Mouse (Mus musculus) stomach, embryonic 16.5 days (tissue): ENCODE data around the gene D8Ertd738e. TPM values are rescaled to one million over a fixed set of nuclear protein-coding genes. Genes with fewer than 3 reads are reported as not detected.

Experiments
- microRNA counts: library from miRNA; unstranded; fragments of <30 nt; microRNA quantifications from one replicate; lab custom pipeline; 2016
- microRNA-seq: library from miRNA; unstranded; fragments of <30 nt; microRNA quantifications from one replicate; pipeline ENCODE4, GENCODE M21; 2016
- polyA plus RNA-seq: library from polyadenylated mRNA; unstranded; fragments of >200 nt; fragmentation: Nextera tagmentation; extraction: Ambion mirVana; gene quantifications from 2 replicates; pipeline ENCODE4 v1.2.1, GENCODE M21; 2015

D8Ertd738e gene
- polyA plus RNA-seq, 1 experiment from 2014 or later, result 289 TPM

MicroRNAs within 50 kb of the gene (microRNA counts, 519-probe panel; counts per million panel counts)
- microRNA mmu-miR-23a (lab: Ali Mortazavi, UCI) (3,945 counts per million, percentile 91 among the panel's probes with 10 or more counts), microRNA mmu-miR-27a (lab: Ali Mortazavi, UCI) (4,028 counts per million, percentile 93 among the panel's probes with 10 or more counts)

Small RNA genes within 50 kb of the gene (microRNA-seq; reads per million reads assigned to microRNA genes)
- 28,188 reads per million, percentile 98 among the genes with 10 or more reads in this experiment for gene Mir23a
- not detected for gene Mir24-2
- gene Mir27a, result 770 reads per million, percentile 74 among the genes with 10 or more reads in this experiment
- gene Mir3074-2, result not detected

Other genes starting within 250 kb of the D8Ertd738e start
- gene 1700067K01Rik, start 248.2 kb downstream of the D8Ertd738e start, polyA plus RNA-seq, result 0.58 and 0.71 TPM in 2 replicates
- 0.50 and 0.80 TPM in 2 replicates for gene 2210011C24Rik, start 237.5 kb downstream of the D8Ertd738e start, polyA plus RNA-seq
- 4.1 and 4.9 TPM in 2 replicates for gene Palm3, start 228.2 kb downstream of the D8Ertd738e start, polyA plus RNA-seq
- 1.3 and 1.5 TPM in 2 replicates for gene Il27ra, start 207.1 kb downstream of the D8Ertd738e start, polyA plus RNA-seq
- 0.22 TPM in 1 of 2 replicates, not detected in the other for gene Rln3, start 204.7 kb downstream of the D8Ertd738e start, polyA plus RNA-seq
- 1.4 and 1.5 TPM in 2 replicates for gene Gm10643, start 184.6 kb downstream of the D8Ertd738e start, polyA plus RNA-seq
- gene Rfx1, start 182.9 kb downstream of the D8Ertd738e start, polyA plus RNA-seq, result 6.1 and 6.3 TPM in 2 replicates
- 6.4 and 7.5 TPM in 2 replicates for gene Dcaf15, start 145.0 kb downstream of the D8Ertd738e start, polyA plus RNA-seq
- 0.25 and 0.26 TPM in 2 replicates for gene Podnl1, start 123.7 kb downstream of the D8Ertd738e start, polyA plus RNA-seq
- 25.5 and 25.7 TPM in 2 replicates for gene Cc2d1a, start 101.8 kb downstream of the D8Ertd738e start, polyA plus RNA-seq
- 1.0 and 1.1 TPM in 2 replicates for gene 4930432K21Rik, start 101.7 kb downstream of the D8Ertd738e start, polyA plus RNA-seq
- gene Nanos3, start 64.5 kb downstream of the D8Ertd738e start, polyA plus RNA-seq, result 1.3 TPM in 1 of 2 replicates, not detected in the other
- 9.7 and 10.5 TPM in 2 replicates for gene Zswim4, start 12.7 kb downstream of the D8Ertd738e start, polyA plus RNA-seq
- gene Mri1, start 7.6 kb upstream of the D8Ertd738e start, polyA plus RNA-seq, result 49.2 and 55.0 TPM in 2 replicates
- 18.8 and 19.0 TPM in 2 replicates for gene Ccdc130, start 20.7 kb upstream of the D8Ertd738e start, polyA plus RNA-seq
- 2.0 and 2.2 TPM in 2 replicates for gene Cacna1a, start 138.7 kb upstream of the D8Ertd738e start, polyA plus RNA-seq